Mouse (Mus musculus) common myeloid progenitor, adult 5-6 weeks (primary cell): ENCODE measurements at regions not wholly inside any gene's neighbourhood (a gene's known extent, or its start where the extent isn't known, plus 50 kb on each side); places are given as distances from the start of the nearest gene placed in this dataset.

Experiments used
- ATAC-seq: replicated peaks from 2 replicates; pipeline ENCODE4 v1.8.0; 2016; ENCODE audit warnings: low read depth, mild to moderate bottlenecking, moderate TSS enrichment, inconsistent platforms; ENCODE audit not compliant: poor library complexity, severe bottlenecking

DNA sequence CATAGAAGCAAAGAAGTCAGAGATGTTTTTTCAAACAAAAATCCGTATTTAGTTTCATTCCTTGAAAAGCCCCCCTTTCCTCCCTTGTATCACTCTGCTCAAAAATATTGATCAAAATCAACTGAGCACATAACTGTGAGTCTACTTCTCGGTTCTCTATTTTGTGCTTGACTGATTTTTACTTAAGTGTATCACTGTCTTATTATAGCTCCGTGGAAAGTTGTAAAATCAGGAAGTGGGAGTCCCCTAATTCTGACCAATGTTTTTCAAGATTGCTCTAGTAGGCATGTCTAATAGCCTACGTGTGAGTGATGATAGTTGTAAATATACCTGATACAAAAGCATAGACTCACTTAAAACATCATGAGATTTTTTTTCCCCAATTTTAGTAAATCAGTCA, 58.4 kb upstream of the Fam204a start:
- ATAC-seq, result no peak
